Mouse (Mus musculus): Measurements from ENCODE around the gene Zfand3. TPM values are rescaled to one million over a fixed set of nuclear protein-coding genes. Genes with fewer than 3 reads are reported as not detected.

Gene Zfand3
- polyA plus RNA-seq, 1 experiment from 2014 or later: 24.2 TPM

DNA sequence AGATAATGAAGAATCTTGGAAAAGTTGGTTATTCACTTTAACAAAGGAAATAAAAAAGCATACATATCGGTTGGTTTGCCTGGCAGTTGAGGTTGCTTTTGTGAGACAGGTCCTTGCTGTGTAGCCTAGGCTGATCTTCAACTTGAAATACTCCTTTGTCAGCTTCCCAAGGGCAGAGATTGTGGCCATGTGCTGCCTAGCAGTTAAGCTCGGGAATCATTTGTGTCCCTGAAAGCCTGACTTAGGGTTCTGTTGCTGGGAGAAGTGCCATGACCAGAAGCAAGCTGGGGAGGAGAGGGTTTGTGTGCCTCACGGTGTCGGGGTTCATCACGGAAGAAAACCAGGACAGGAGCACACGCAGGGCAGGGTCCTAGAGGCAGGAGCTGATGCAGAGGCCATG lies 143.8 kb downstream of the Zfand3 start:
- 79% methylated on average over 6 of the region's 6 CpGs for WGBS

DNA sequence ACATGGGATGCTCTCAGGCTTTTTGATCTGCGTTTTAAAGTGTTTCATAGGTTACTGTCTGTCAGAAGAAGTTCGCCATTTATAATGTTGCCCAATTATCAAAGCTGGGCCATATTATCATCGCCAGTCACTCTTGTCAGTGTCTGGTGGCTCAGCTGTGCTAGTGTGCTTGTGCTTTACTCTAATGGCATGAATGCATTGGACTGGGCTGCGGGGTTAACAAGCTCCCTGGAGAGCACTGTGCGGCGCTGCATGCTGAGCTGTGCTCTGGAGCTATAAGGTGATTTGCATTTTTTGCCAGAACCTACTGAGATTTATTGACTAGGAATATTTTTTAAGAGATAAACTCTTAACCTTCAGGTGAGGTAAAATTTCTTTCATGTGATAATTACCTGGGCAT lies 145.4 kb downstream of the Zfand3 start:
- H3K9me3 ChIP-seq (ENCODE audit: control insufficient read depth, low read length): no peaks in the 10 kb centered on the region
- no peak overlapping the region for H3K9ac ChIP-seq (ENCODE audit: low read depth, low read length)
- H3K36me3 ChIP-seq (ENCODE audit: control insufficient read depth, insufficient read depth, low read length): no peaks in the 10 kb centered on the region
- no peak overlapping the region for H3K27ac ChIP-seq (ENCODE audit: low read depth, low read length)
- no peak for ATAC-seq (replicated peaks; ENCODE audit: low FRiP score)
- DNase-seq (ENCODE audit: low spot score): no peak
- WGBS: 89% methylated on average over 6 of the region's 6 CpGs
- H3K4me1 ChIP-seq (replicated peaks; ENCODE audit: control insufficient read depth, insufficient read depth, low read length): 0 out of 2 replicates have a peak, but pooled peaks cover 10% of the 10 kb centered on the region
- no peak overlapping the region for H3K4me3 ChIP-seq (ENCODE audit: low read depth, low read length)
- H3K27me3 ChIP-seq (replicated peaks; ENCODE audit: control insufficient read depth, insufficient read depth, low read length): no peaks in the 10 kb centered on the region
- no peak overlapping the region for H3K4me2 ChIP-seq

More for the DNA sequence above, 143.8 kb downstream of the Zfand3 start:
- Histone ChIP-seq H3K4me1 (replicated peaks; ENCODE audit: control insufficient read depth, insufficient read depth, low read length) (0 out of 2 replicates have a peak, but pooled peaks cover 13% of the 10 kb centered on the region), H3K4me3 (ENCODE audit: low read depth, low read length) (no peak overlapping the region), H3K4me2 (no peak overlapping the region), H3K9ac (ENCODE audit: low read depth, low read length) (no peak overlapping the region), H3K27me3 (replicated peaks; ENCODE audit: control insufficient read depth, insufficient read depth, low read length) (no peaks in the 10 kb centered on the region), H3K9me3 (ENCODE audit: control insufficient read depth, low read length) (no peaks in the 10 kb centered on the region), H3K36me3 (ENCODE audit: control insufficient read depth, insufficient read depth, low read length) (no peaks in the 10 kb centered on the region), H3K27ac (ENCODE audit: low read depth, low read length) (no peak overlapping the region)
- ATAC-seq (replicated peaks; ENCODE audit: low FRiP score) (no peak), DNase-seq (ENCODE audit: low spot score) (no peak)

DNA sequence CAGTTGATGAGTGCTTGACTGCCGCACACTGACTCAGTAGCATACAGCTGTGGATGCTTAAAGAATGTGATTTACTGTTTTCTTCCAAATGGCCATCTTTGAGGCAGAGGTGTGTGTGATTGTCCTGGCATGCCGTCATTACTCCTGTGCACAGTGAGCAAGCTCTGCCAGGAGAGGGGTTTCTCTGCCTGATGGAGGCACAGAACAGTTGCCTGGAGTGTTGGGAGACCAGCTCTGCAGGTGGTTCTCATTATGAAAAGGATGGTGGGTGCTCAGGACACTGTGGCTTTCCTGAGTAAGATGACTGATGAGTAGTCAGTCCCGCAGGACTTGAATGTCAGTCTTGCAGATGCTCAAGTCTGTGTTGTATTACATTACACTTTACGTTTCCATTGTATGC lies 149.6 kb downstream of the Zfand3 start:
- Histone ChIP-seq H3K27ac (ENCODE audit: low read depth, low read length) (no peak overlapping the region), H3K36me3 (ENCODE audit: control insufficient read depth, insufficient read depth, low read length) (no peaks in the 10 kb centered on the region), H3K4me1 (replicated peaks; ENCODE audit: control insufficient read depth, insufficient read depth, low read length) (0 out of 2 replicates have a peak, but pooled peaks cover 7% of the 10 kb centered on the region), H3K4me2 (no peak overlapping the region), H3K9me3 (ENCODE audit: control insufficient read depth, low read length) (no peaks in the 10 kb centered on the region), H3K9ac (ENCODE audit: low read depth, low read length) (no peak overlapping the region), H3K27me3 (replicated peaks; ENCODE audit: control insufficient read depth, insufficient read depth, low read length) (no peaks in the 10 kb centered on the region), H3K4me3 (ENCODE audit: low read depth, low read length) (no peak overlapping the region)
- WGBS: 75% methylated on average over 4 of the region's 4 CpGs
- DNase-seq (ENCODE audit: low spot score): no peak
- ATAC-seq (replicated peaks; ENCODE audit: low FRiP score): no peak

DNA sequence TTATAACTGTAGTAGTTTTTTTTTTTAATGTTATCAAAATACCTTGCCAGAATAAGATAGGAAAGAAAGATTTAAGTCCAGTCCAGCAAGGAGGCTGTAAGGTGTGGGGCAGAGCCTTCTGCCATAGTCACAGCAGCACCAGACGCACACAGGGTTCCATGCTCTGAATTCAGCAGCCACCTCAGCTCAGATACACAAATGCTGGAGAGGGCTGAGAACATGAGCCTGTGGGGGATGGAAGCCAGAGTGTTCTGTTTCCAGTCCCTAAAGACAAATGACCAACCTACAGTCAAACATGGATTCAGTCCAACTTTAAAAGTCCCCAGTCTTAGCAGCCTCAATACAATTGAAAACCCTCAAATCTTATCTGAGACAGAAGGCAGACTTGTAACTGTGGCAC lies 150.3 kb downstream of the Zfand3 start:
- no peak overlapping the region for H3K27ac ChIP-seq (ENCODE audit: low read depth, low read length)
- ATAC-seq (replicated peaks; ENCODE audit: low FRiP score) (no peak), DNase-seq (ENCODE audit: low spot score) (no peak)
- H3K9ac ChIP-seq (ENCODE audit: low read depth, low read length): no peak overlapping the region
- 66% methylated on average over 1 of the region's 1 CpGs for WGBS
- no peaks in the 10 kb centered on the region for H3K9me3 ChIP-seq (ENCODE audit: control insufficient read depth, low read length)
- no peaks in the 10 kb centered on the region for H3K27me3 ChIP-seq (replicated peaks; ENCODE audit: control insufficient read depth, insufficient read depth, low read length)
- H3K4me1 ChIP-seq (replicated peaks; ENCODE audit: control insufficient read depth, insufficient read depth, low read length): 0 out of 2 replicates have a peak, but pooled peaks cover 9% of the 10 kb centered on the region
- no peaks in the 10 kb centered on the region for H3K36me3 ChIP-seq (ENCODE audit: control insufficient read depth, insufficient read depth, low read length)
- H3K4me3 ChIP-seq (ENCODE audit: low read depth, low read length): no peak overlapping the region
- H3K4me2 ChIP-seq: no peak overlapping the region

DNA sequence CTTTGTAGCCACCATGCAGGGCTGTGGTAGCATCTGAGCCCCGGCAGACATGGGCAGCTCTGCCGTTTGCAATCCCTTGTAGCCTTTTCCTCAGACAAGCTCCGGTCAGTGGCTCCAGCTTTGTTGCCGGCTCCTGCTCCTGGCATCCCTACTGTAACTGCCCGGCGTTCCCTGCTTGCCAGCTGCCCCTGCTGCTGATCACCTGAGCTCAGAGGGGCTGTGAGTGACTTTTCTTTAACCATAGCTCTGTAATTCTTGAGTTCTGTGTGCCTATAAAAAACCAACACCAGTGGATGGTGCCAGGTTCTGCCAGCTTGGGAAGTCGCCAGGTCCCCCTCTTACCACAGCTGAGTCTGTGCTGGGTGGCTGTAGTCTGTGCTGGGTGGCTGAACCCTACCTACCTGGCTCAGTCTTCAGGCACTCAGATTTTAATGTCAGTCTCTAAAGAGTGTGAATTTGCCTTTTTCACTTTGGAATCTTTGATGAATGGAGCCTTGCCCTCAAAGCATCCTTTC lies 150.9 kb downstream of the Zfand3 start:
- no peaks in the 10 kb centered on the region for H3K36me3 ChIP-seq (ENCODE audit: control insufficient read depth, insufficient read depth, low read length)
- DNase-seq (ENCODE audit: low spot score): no peak
- no peak overlapping the region for H3K4me2 ChIP-seq
- 0 out of 2 replicates have a peak, but pooled peaks cover 9% of the 10 kb centered on the region for H3K4me1 ChIP-seq (replicated peaks; ENCODE audit: control insufficient read depth, insufficient read depth, low read length)
- H3K9me3 ChIP-seq (ENCODE audit: control insufficient read depth, low read length): no peaks in the 10 kb centered on the region
- no peaks in the 10 kb centered on the region for H3K27me3 ChIP-seq (replicated peaks; ENCODE audit: control insufficient read depth, insufficient read depth, low read length)
- H3K27ac ChIP-seq (ENCODE audit: low read depth, low read length): no peak overlapping the region
- no peak for ATAC-seq (replicated peaks; ENCODE audit: low FRiP score)
- H3K4me3 ChIP-seq (ENCODE audit: low read depth, low read length): no peak overlapping the region
- 79% methylated on average over 7 of the region's 7 CpGs for WGBS
- H3K9ac ChIP-seq (ENCODE audit: low read depth, low read length): no peak overlapping the region

DNA sequence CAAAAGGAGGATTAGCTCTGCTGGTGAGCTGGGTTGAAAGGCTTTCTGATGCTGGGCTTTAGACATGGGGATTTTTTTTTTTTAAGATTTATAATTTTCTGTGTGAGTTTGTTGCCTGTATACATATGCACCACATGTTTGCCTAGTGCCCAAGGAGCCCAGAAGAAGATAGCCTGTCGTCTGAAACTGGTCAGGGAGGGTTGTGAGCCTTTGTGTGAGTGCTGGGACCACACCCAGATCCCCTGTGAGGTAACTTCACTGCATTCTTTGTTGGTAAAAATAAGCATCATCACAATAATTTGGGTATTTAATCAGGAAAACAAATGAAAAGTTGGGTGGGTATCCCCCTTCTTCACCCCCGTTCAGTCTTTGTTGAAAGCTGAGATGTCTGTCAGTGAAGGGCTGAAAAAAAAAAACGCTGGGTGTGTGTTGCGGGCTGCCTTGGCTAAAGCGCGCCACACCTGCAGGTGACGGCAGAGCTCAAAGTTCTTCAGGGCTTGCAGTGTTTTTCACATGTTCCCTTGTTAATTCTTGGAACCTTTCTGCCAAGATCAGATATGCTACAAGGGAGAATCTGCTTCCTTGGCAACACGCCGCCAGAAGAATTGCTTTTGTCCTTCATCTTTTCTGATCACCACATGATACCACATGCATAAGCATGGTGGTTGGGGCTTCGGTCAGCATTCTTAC lies 154.0 kb downstream of the Zfand3 start:
- ATAC-seq (replicated peaks; ENCODE audit: low FRiP score): no peak
- H3K4me1 ChIP-seq (replicated peaks; ENCODE audit: control insufficient read depth, insufficient read depth, low read length): 0 out of 2 replicates have a peak, but pooled peaks cover 9% of the 10 kb centered on the region
- no peak for DNase-seq (ENCODE audit: low spot score)
- no peaks in the 10 kb centered on the region for H3K36me3 ChIP-seq (ENCODE audit: control insufficient read depth, insufficient read depth, low read length)
- H3K9ac ChIP-seq (ENCODE audit: low read depth, low read length): no peak overlapping the region
- H3K4me3 ChIP-seq (ENCODE audit: low read depth, low read length): no peak overlapping the region
- WGBS: 70% methylated on average over 10 of the region's 10 CpGs
- H3K27ac ChIP-seq (ENCODE audit: low read depth, low read length): no peak overlapping the region
- no peaks in the 10 kb centered on the region for H3K27me3 ChIP-seq (replicated peaks; ENCODE audit: control insufficient read depth, insufficient read depth, low read length)
- H3K9me3 ChIP-seq (ENCODE audit: control insufficient read depth, low read length): no peaks in the 10 kb centered on the region
- no peak overlapping the region for H3K4me2 ChIP-seq

DNA sequence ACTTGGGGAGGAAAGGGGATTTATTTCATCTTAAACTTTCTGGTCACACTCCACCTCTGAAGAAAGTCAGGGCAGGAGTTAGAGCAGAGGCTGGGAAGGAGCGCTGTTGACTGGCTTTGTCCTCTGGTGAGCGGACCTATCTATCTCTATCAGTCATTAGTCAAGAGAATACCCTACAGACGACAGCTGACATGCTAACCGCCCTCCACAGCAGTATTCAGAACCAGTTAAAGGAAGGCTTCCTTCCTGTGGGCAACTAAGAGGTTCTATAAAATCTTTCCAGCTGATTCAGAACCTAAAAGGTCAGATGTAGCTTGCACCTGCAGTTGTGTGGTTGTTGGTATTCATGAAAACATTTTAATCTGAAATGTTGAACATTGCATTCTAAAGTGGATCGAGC lies 154.8 kb downstream of the Zfand3 start:
- Histone ChIP-seq H3K4me3 (ENCODE audit: low read depth, low read length) (no peak overlapping the region), H3K4me1 (replicated peaks; ENCODE audit: control insufficient read depth, insufficient read depth, low read length) (0 out of 2 replicates have a peak, but pooled peaks cover 9% of the 10 kb centered on the region), H3K9ac (ENCODE audit: low read depth, low read length) (no peak overlapping the region), H3K27me3 (replicated peaks; ENCODE audit: control insufficient read depth, insufficient read depth, low read length) (no peaks in the 10 kb centered on the region), H3K9me3 (ENCODE audit: control insufficient read depth, low read length) (no peaks in the 10 kb centered on the region), H3K4me2 (no peak overlapping the region), H3K36me3 (ENCODE audit: control insufficient read depth, insufficient read depth, low read length) (no peaks in the 10 kb centered on the region), H3K27ac (ENCODE audit: low read depth, low read length) (no peak overlapping the region)
- ATAC-seq (replicated peaks; ENCODE audit: low FRiP score) (no peak), DNase-seq (ENCODE audit: low spot score) (no peak)
- WGBS: 37% methylated on average over 5 of the region's 5 CpGs

DNA sequence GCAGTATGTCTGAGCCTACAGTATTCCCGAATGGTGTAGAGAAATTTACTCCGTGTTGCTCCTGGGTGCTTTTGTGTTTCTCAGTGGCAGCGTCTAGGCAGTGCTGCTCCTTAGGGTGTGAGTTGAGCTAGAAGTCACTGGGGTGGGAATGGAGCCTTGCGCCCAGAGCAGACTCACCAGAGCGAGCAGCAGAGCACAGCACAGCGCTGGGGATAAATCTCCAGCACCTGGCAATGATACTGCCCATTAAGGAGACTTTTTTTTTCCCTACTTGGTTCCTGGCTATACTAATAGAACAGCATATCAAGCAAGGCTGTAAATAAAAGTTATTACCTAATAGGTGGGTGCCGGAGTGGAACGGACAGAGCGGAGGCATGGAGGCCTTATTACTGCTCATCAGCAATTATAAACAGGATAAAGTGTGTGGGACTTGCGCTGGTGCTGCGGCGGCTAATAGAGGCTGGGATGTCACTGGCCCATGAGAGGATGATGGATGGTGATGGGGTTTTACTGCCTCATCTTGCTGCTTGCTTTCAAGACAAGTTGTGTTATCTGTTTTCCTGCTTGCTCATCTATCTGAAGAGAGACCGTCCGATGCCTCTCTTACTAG lies 156.4 kb downstream of the Zfand3 start:
- H3K27me3 ChIP-seq (replicated peaks; ENCODE audit: control insufficient read depth, insufficient read depth, low read length): no peaks in the 10 kb centered on the region
- no peaks in the 10 kb centered on the region for H3K36me3 ChIP-seq (ENCODE audit: control insufficient read depth, insufficient read depth, low read length)
- no peak overlapping the region for H3K9ac ChIP-seq (ENCODE audit: low read depth, low read length)
- H3K4me3 ChIP-seq (ENCODE audit: low read depth, low read length): no peak overlapping the region
- WGBS: 84% methylated on average over 14 of the region's 14 CpGs
- no peak for DNase-seq (ENCODE audit: low spot score)
- H3K4me2 ChIP-seq: no peak overlapping the region
- no peak overlapping the region for H3K27ac ChIP-seq (ENCODE audit: low read depth, low read length)
- H3K4me1 ChIP-seq (replicated peaks; ENCODE audit: control insufficient read depth, insufficient read depth, low read length): 0 out of 2 replicates have a peak, but pooled peaks cover 6% of the 10 kb centered on the region
- H3K9me3 ChIP-seq (ENCODE audit: control insufficient read depth, low read length): no peaks in the 10 kb centered on the region
- no peak for ATAC-seq (replicated peaks; ENCODE audit: low FRiP score)
